Mouse (Mus musculus): ENCODE measurements at regions not wholly inside any gene's neighbourhood (a gene's known extent, or its start where the extent isn't known, plus 50 kb on each side); places are given as distances from the start of the nearest gene placed in this dataset.

GRCm38 (mm10) chr3:39560951-39561350, 674.2 kb downstream of the Fat4 start:
- no peak for DNase-seq (ENCODE audit: low read depth, low spot score)

- DNase-seq (ENCODE audit: low read depth, low spot score) = no peak
Measured at GRCm38 (mm10) chr3:39571444-39572237, 684.9 kb downstream of the Fat4 start.

GRCm38 (mm10) chr3:39575200-39575599, 688.5 kb downstream of the Fat4 start:
- DNase-seq (ENCODE audit: low read depth, low spot score) = no peak

DNA sequence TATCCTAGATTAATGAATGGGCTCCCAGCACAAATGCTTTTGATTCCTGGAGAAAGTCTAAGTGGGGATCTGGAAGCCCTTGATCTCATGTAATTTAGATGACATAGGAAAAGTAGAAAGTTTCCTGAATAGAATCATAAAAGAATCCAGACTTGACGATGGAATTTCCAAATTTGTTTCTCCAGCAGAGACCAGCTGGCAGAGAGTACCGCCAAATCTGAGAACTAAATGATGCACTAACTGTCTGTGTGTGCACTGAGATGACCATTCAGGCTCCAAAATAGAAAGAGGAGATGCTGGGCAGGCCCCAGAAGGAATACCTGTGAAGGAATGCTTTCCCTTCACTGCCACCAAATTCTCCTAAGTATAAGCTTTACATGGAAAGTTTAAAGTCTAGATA, 704.6 kb downstream of the Fat4 start:
- DNase-seq (ENCODE audit: low read depth, low spot score) = peak; percentile 14

DNA sequence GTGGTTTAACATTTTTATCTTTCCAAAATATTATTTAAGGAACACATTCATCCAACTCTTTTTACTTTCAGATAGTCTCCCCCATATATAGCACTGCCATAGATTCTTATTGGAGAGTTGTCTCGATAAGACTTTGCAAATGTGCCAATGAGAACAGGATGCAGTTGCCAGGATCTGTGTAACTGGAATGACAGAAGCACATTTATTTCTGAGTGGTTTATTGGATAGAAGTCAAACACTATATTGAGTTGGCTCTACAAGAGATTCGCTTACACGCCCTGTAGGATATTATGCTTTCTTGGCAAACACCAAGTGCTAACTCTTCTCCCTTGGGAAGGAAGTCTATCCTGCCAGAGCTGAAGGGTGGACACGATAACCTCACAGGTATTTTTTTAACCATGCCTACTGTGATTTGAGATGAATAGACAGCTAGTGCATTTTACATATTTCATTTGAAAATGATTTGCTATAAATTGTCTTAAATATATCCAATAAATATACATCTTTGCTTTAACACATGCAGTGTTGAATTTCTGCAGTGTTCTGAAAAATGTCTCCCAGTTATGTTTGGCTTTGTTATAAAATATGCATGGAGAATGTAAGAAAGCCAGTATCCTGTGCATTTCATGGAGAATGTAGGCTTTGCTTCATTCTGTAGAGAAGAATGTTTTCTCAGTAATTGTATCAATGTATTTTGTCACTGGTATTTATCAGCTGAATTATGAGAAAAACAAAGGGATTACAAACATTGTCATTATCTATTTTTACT, 705.8 kb downstream of the Fat4 start:
- peak; percentile 73 for DNase-seq (ENCODE audit: low read depth, low spot score)

GRCm38 (mm10) chr3:39609937-39610336, 723.2 kb downstream of the Fat4 start:
- peak; percentile 18 for DNase-seq (ENCODE audit: low read depth, low spot score)

DNA sequence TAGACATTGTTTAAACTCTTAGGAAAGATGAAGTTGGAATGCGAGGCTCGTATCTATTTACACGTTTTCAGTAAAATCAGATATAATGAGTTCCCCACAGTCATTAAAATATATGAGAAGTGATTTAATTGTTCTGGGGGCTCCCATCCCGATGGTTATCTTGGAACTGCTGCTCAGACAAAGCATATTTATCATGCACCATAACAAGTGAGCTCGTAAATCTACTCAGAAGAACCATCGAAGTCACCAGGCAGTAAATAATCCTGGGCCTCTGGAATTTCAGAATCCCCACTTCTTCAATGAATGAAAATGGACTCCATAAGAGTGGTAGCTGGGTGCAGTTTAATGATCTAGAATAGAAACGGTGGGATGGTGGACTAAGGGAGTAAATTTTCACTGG, 725.7 kb downstream of the Fat4 start:
- no peak for DNase-seq (ENCODE audit: low read depth, low spot score)

DNA sequence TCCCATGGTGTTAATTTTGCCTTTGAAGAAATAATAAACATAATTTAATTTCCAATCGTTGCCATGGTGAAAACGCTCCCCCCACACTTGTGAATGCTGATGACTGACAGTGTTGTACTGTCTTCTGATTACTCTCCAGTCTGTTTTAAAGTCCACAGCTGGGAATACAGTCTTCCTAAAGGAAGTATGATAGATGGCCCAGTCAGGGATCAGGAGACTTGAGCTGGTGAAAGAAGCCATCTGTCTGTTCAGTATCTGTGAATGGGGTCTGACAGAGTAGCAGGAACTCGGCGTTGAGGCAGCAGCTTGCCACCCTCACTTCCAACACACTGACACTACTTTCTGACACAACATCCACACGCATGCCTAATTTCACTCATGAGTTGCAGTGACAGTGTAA, 751.2 kb downstream of the Fat4 start:
- DNase-seq (ENCODE audit: low read depth, low spot score) = no peak

- DNase-seq (ENCODE audit: low read depth, low spot score) = no peak
Measured at GRCm38 (mm10) chr3:39643194-39643593, 756.5 kb downstream of the Fat4 start.

DNA sequence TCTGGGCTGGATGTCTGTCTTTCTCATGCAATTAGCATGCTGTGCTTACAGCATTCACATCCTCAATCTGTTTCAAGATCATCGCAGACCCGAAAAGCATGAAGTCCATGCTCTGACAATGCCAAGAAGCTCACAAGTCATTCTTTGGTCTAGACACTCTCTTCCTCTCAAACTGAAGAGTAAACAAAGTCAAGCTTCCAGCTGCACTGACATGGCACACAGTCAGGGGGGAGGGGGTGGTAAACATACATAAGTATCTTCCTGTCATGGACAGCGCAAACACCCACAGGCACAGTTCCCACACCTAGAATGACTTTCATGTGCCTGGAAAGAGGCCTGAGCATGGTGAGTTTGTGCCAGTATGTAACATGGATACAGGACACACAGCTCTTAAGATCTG, 780.1 kb downstream of the Fat4 start:
- no peak for DNase-seq (ENCODE audit: low read depth, low spot score)

DNA sequence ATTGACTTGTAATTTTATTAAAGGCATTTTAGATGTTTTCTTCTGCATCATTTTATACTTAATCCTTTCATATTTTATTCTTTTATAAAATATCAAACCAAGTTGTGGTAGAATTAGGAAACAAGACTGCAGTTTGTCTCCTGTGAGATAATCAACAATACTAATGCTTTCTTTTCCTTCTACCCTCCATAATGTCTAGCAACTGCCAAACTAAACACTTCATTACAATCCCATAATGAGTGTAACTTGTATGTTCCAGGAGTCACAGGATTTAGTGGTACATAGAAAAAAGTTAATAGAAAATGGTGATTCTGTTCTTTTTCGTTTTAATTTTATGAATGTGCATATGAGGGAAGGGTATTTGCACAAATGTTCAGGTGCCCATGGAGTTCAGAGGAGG, 782.4 kb downstream of the Fat4 start:
- DNase-seq (ENCODE audit: low read depth, low spot score) = no peak

- no peak for DNase-seq (ENCODE audit: low read depth, low spot score)
Measured at GRCm38 (mm10) chr3:39673997-39674396, 787.3 kb downstream of the Fat4 start.

- DNase-seq (ENCODE audit: low read depth, low spot score) = no peak
Measured at GRCm38 (mm10) chr3:39674927-39675326, 788.2 kb downstream of the Fat4 start.

GRCm38 (mm10) chr3:39705610-39706009, 818.9 kb downstream of the Fat4 start:
- DNase-seq (ENCODE audit: low read depth, low spot score) = no peak

- DNase-seq (ENCODE audit: low read depth, low spot score) = no peak
Measured at GRCm38 (mm10) chr3:39712795-39713709, 818.0 kb upstream of the Intu start.

DNA sequence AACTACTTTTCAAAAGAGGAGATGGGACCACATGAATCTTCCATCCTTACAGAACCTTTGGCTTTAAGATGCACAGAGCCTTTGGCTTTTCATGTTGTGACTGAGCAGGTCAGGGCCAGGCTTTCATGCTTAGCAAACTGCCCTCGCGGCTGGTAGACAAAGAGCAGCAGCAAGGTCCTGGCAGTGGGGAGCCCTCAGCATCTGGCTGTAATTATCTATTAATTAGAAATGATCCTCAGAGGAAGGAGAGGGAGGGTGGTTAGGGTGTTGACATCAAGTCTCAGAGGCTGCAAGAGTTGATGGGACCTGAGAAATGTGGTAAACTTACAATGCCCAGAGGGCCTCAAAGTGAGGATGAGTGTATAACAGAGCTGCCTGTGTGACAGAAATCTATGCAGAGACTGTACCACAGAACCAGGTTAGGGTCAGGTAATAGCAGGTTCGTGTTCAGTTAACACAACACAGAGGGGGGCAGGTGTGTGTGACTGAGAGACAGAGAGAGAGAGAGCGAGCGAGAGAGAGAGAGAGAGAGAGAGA, 817.0 kb upstream of the Intu start:
- DNase-seq (ENCODE audit: low read depth, low spot score) = no peak

DNA sequence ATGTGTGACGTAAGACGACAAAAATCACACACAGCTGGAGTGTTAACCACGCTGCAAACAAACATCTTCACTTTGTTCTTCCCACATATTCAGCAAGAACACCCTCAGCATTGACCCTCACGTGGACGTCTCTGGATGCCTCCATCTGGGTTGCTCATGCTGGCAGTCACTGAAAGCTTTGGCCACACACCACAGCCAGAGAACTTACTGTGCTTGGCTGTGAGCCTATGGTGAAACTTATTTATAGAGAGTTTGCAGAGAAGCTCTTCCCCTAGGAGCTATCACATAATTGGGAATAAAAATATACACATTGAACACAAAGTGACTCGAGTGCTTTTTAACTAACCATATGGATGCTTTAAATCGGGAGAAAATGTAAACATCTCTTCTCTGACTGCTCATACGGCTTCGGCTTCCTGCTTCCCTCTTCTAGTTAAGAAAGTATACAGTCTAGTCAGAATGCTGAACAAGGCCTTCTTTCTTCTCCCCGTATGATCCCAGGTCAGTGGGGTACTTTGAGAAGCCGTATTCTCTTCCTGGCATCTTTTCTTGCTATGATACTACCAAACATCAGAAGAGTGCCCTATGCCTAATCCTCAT, 812.0 kb upstream of the Intu start:
- no peak for DNase-seq (ENCODE audit: low read depth, low spot score)

DNA sequence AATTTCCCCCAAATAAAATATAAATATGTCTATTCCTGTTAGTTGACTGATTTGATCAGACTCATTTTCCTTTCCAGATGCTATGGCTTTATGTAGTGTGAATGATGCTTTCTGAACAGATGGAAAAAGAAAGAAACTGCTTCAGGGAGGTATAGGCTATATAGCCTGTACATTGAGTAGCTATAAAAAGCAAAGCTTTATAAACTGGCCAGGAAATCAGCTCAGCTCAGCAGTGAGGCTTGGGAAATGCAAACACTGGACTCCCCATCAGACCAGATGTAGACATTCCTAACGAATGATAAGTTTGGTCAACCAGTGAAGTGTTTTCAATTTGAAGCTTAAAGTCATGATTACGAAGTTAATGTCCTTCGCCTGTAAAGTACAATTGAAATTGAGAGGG, 805.3 kb upstream of the Intu start:
- no peak for DNase-seq (ENCODE audit: low read depth, low spot score)

GRCm38 (mm10) chr3:39736639-39737038, 794.4 kb upstream of the Intu start:
- DNase-seq (ENCODE audit: low read depth, low spot score) = no peak

- no peak for DNase-seq (ENCODE audit: low read depth, low spot score)
Measured at GRCm38 (mm10) chr3:39745947-39746346, 785.1 kb upstream of the Intu start.

DNA sequence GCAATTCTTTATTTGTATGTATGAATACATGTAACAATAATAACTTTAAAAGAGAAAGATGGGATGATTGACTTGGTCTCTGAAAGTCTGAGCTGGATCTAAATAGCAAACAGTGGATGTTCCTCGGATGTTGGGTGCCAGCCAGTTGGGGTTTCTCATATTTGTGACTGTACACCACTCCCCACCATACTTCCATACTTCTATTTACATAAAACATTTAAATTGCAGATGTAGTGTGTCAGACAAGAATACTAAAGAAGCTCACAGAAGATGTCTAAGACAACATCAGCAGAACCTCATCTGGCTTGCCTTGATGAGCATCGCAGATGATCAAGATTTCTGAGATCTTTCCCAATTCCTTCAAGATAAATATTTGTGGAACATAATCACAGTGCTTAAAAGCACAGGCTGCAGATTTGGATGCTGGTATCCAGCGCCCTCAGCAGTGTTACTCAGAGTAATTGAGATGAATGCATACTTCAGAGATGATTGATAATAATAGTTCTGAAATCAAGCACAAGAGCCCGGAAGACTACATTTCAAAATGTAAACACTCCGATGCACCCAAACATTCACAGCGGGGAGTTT, 762.0 kb upstream of the Intu start:
- no peak for DNase-seq (ENCODE audit: low read depth, low spot score)

Data from brain, embryonic 18.5 days (tissue).